Mouse (Mus musculus) frontal cortex, postnatal 14 days (tissue): Measurements from ENCODE around the gene Sash1.

ENCODE experiments used
- DNase-seq, 2 experiments: peaks; one replicate each; pipeline ENCODE4 v3.0.0; 2022; ENCODE audit warnings: low spot score in 2 of 2

Gene Sash1

GRCm38 (mm10) chr10:8792412-8792811 lies 93.5 kb downstream of the Sash1 start:
- peak; percentile 42 to 72 for DNase-seq

GRCm38 (mm10) chr10:8789096-8789495 lies 96.8 kb downstream of the Sash1 start:
- DNase-seq, result no peak

- DNase-seq, result no peak
These were observed 98.6 kb downstream of the Sash1 start for GRCm38 (mm10) chr10:8787221-8787620.

- DNase-seq, result no peak
These were observed 100.3 kb downstream of the Sash1 start for GRCm38 (mm10) chr10:8785451-8786145.

- no peak for DNase-seq
These were observed 103.9 kb downstream of the Sash1 start for GRCm38 (mm10) chr10:8781876-8782372.

GRCm38 (mm10) chr10:8779842-8780241 lies 106.0 kb downstream of the Sash1 start:
- DNase-seq, result no peak

GRCm38 (mm10) chr10:8778845-8779244 lies 107.0 kb downstream of the Sash1 start:
- no peak for DNase-seq

GRCm38 (mm10) chr10:8777552-8778253 lies 108.2 kb downstream of the Sash1 start:
- no peak for DNase-seq

- DNase-seq, result no peak
These were observed 109.1 kb downstream of the Sash1 start for GRCm38 (mm10) chr10:8776791-8777190.

- no peak for DNase-seq
These were observed 110.1 kb downstream of the Sash1 start for GRCm38 (mm10) chr10:8775794-8776193.

- DNase-seq, result no peak
These were observed 113.2 kb downstream of the Sash1 start for GRCm38 (mm10) chr10:8772464-8773209.

GRCm38 (mm10) chr10:8770931-8771653 lies 114.8 kb downstream of the Sash1 start:
- no peak for DNase-seq

GRCm38 (mm10) chr10:8768654-8769053 lies 117.2 kb downstream of the Sash1 start:
- DNase-seq, result no peak

GRCm38 (mm10) chr10:8767381-8767780 lies 118.5 kb downstream of the Sash1 start:
- DNase-seq, result no peak

- DNase-seq, result no peak
These were observed 119.8 kb downstream of the Sash1 start for GRCm38 (mm10) chr10:8765922-8766522.

- DNase-seq, result no peak
These were observed 123.1 kb downstream of the Sash1 start for GRCm38 (mm10) chr10:8762771-8763170.

- no peak for DNase-seq
These were observed 123.6 kb downstream of the Sash1 start for GRCm38 (mm10) chr10:8762209-8762701.

- no peak for DNase-seq
These were observed 124.2 kb downstream of the Sash1 start for GRCm38 (mm10) chr10:8761656-8762055.

GRCm38 (mm10) chr10:8760598-8760997 lies 125.3 kb downstream of the Sash1 start:
- no peak for DNase-seq

- no peak for DNase-seq
These were observed 126.6 kb downstream of the Sash1 start for GRCm38 (mm10) chr10:8759228-8759627.

- DNase-seq, result no peak
These were observed 128.4 kb downstream of the Sash1 start for GRCm38 (mm10) chr10:8757429-8757931.
